Mouse (Mus musculus) testis, adult 2 months (tissue): ENCODE measurements at regions not wholly inside any gene's neighbourhood (a gene's known extent, or its start where the extent isn't known, plus 50 kb on each side); places are given as distances from the start of the nearest gene placed in this dataset.

Source experiments
- CTCF ChIP-seq: fragments of 200-500 bp; IDR thresholded peaks from 2 replicates; pipeline ENCODE4 v1.5.1; 2012; ENCODE audit warnings: low read depth, mild to moderate bottlenecking, inconsistent platforms, low read length, moderate library complexity; ENCODE audit not compliant: control insufficient read depth, insufficient read depth, insufficient replicate concordance
- POLR2A ChIP-seq: fragments of 200-500 bp; IDR thresholded peaks from 2 replicates; pipeline ENCODE4 v1.6.1; 2012; ENCODE audit warnings: low read depth, mild to moderate bottlenecking, inconsistent platforms, low read length, moderate library complexity; ENCODE audit not compliant: control insufficient read depth

GRCm38 (mm10) chr4:106005936-106006335, 216.3 kb downstream of the Gm12728 start:
- TF ChIP-seq CTCF (no peak), POLR2A (no peak)
